Mouse (Mus musculus) midbrain, embryonic 11.5 days (tissue): ENCODE data around the gene Tm7sf2. TPM values are rescaled to one million over a fixed set of nuclear protein-coding genes. Genes with fewer than 3 reads are reported as not detected.
A peak's percentile ranks its signal among the peaks of the same experiment; 100 is the strongest.
"Not testable (repeated sequence)": the region's sequence is repeated elsewhere in the genome, so short reads cannot be mapped to it uniquely, and the experiment has no call there.

Experiments
- ATAC-seq: fragments of 200-750 bp; cut with Nextera tagmentation; 2 replicates; pipeline ENCODE4 v1.8.0; 2017; ENCODE audit warnings: moderate TSS enrichment, moderate library complexity; ENCODE audit not compliant: low FRiP score
- DNase-seq: peaks from one replicate; pipeline ENCODE4 v3.0.0; 2015; ENCODE audit warnings: low spot score; ENCODE audit errors: missing footprints
- H3K27ac ChIP-seq: fragments of 300-500 bp; sonication (generic); 2 replicates; pipeline ENCODE4 v1.5.1; 2014; ENCODE audit warnings: low read depth, low read length
- H3K27me3 ChIP-seq: fragments of 300-500 bp; sonication (generic); 2 replicates; pipeline ENCODE4 v1.6.1; 2014; ENCODE audit warnings: mild to moderate bottlenecking, low read length, moderate library complexity, mixed read lengths; ENCODE audit not compliant: control insufficient read depth, insufficient read depth
- H3K36me3 ChIP-seq: fragments of 300-500 bp; sonication (generic); 2 replicates; pipeline ENCODE4 v1.6.1; 2014; ENCODE audit warnings: mild to moderate bottlenecking, low read length, moderate library complexity, mixed read lengths; ENCODE audit not compliant: control insufficient read depth, insufficient read depth
- H3K4me1 ChIP-seq: fragments of 300-500 bp; sonication (generic); 2 replicates; pipeline ENCODE4 v1.6.1; 2014; ENCODE audit warnings: low read length; ENCODE audit not compliant: control insufficient read depth, insufficient read depth
- H3K4me2 ChIP-seq: fragments of 300-500 bp; sonication (generic); 2 replicates; pipeline ENCODE4 v1.6.1; 2014; ENCODE audit warnings: mild to moderate bottlenecking, moderate library complexity
- H3K4me3 ChIP-seq: fragments of 300-500 bp; sonication (generic); 2 replicates; pipeline ENCODE4 v1.5.1; 2014; ENCODE audit warnings: low read depth, low read length
- H3K9ac ChIP-seq: fragments of 300-500 bp; sonication (generic); 2 replicates; pipeline ENCODE4 v1.6.1; 2014; ENCODE audit warnings: low read length
- H3K9me3 ChIP-seq: fragments of 300-500 bp; sonication (generic); 2 replicates; pipeline ENCODE4 v1.6.1; 2016; ENCODE audit warnings: low read length; ENCODE audit not compliant: control insufficient read depth
- WGBS: fragments of 180-500 bp; shearing (Covaris S2); extraction: QIAGEN DNeasy Blood & Tissue Kit; methylation state at CpG from one replicate; pipeline ENCODE4 v1.1.7; 2014; 5-methylcytosine and 5-hydroxymethylcytosine counted together
- polyA plus RNA-seq: library from polyadenylated mRNA; unstranded; fragments of >200 nt; fragmentation: Nextera tagmentation; extraction: Ambion mirVana; gene quantifications from 2 replicates; pipeline ENCODE4 v1.2.1, GENCODE M21; 2014

Tm7sf2 gene
- polyA plus RNA-seq, 1 experiment from 2014 or later = 35.7 TPM

DNA sequence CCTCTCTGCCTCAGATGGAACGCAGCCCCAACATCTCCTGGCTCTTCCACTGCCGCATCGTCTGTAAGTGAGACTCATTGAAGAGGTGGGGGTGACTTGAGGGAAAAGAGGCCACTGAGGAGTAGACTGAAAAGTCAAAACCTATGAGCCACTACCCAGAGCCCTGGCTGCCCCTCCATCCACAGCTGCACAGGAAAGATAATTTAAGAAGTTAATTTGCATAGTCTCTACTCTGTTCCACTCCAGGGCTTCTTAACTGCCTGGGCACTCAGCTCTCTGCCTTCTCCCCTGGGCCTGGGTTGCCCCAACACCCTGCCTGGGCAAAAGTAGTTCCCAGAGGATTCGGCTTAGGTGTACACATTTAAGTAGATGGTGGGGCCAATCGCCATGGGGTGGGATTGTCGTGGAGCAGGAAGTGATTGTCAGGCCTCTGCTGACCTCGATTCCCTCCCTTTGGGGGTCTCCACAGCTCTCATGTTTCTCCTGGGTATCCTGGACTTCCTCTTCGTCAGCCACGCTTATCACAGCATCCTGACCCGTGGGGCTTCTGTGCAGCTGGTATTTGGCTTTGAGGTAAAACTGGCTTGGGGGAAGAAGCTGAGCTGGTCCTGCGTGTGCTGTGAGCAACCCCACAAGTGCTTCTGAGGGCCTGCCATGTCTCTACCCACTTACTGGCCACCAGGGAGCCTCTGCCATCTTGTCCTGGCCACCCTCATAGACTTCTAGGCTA is 19.3 kb downstream of the Tm7sf2 start:
- Histone ChIP-seq H3K9ac (no peak overlapping the region), H3K27me3 (no peaks in the 10 kb centered on the region), H3K27ac (no peak overlapping the region), H3K4me3 (no peak overlapping the region), H3K4me2 (no peak overlapping the region), H3K36me3 (peaks cover 35% of the 10 kb centered on the region), H3K9me3 (no peaks in the 10 kb centered on the region), H3K4me1 (peaks cover 16% of the 10 kb centered on the region)
- 85% methylated on average over 11 of the region's 11 CpGs for WGBS
- DNase-seq = no peak
- ATAC-seq = no peak

DNA sequence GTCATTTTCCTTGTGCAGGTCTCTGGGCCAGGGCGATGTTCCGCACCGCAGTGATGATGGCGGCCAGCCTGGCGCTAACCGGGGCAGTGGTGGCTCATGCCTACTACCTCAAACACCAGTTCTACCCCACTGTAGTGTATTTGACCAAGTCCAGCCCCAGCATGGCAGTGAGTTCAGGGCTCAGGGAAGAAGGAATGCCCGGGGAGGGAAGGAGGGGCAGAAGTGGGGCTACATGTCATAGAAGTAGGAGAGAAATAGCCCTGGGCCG is 20.3 kb downstream of the Tm7sf2 start:
- peaks cover 16% of the 10 kb centered on the region for H3K4me1 ChIP-seq
- no peaks in the 10 kb centered on the region for H3K27me3 ChIP-seq
- WGBS = 93% methylated on average over 8 of the region's 8 CpGs
- peaks cover 28% of the 10 kb centered on the region for H3K36me3 ChIP-seq
- H3K4me3 ChIP-seq = peak overlapping the region; percentile 89
- no peaks in the 10 kb centered on the region for H3K9me3 ChIP-seq
- H3K27ac ChIP-seq = no peak overlapping the region
- peak overlapping the region; percentile 94; the same call in 1 of the 2 replicates for H3K9ac ChIP-seq
- peak overlapping the region; percentile 65 for H3K4me2 ChIP-seq
- ATAC-seq (no peak), DNase-seq (no peak)

GRCm38 (mm10) chr19:6047154-6047898 is 20.8 kb downstream of the Tm7sf2 start:
- DNase-seq (no peak), ATAC-seq (peak; percentile 39)
- Histone ChIP-seq H3K4me3 (peak overlapping the region; percentile 89), H3K9ac (peak overlapping the region; percentile 94), H3K27me3 (no peaks in the 10 kb centered on the region), H3K9me3 (no peaks in the 10 kb centered on the region), H3K27ac (peak overlapping the region; percentile 97), H3K4me1 (peaks cover 16% of the 10 kb centered on the region), H3K4me2 (peak overlapping the region; percentile 65), H3K36me3 (peaks cover 25% of the 10 kb centered on the region)
- WGBS = 3% methylated on average over 44 of the region's 44 CpGs

- Histone ChIP-seq H3K9ac (peak within 1 kb of the TSS; percentile 94), H3K4me2 (peak within 1 kb of the TSS; percentile 65), H3K27me3 (no peaks in the 10 kb centered on the region), H3K9me3 (no peaks in the 10 kb centered on the region), H3K27ac (peak within 1 kb of the TSS; percentile 97), H3K4me1 (peaks cover 16% of the 10 kb centered on the region), H3K4me3 (peak within 1 kb of the TSS; percentile 89), H3K36me3 (peaks cover 18% of the 10 kb centered on the region)
- peak; percentile 87 for ATAC-seq
- peak; percentile 99 for DNase-seq
- WGBS = under 1% methylated on average over 65 of the region's 65 CpGs
These were observed 21.6 kb downstream of the Tm7sf2 start, which contains the start of gene Syvn1 for GRCm38 (mm10) chr19:6046294-6047153. Gene Syvn1 (plus strand): TSS chr19:6046576.

GRCm38 (mm10) chr19:6045366-6046293 is 22.5 kb downstream of the Tm7sf2 start:
- Histone ChIP-seq H3K9ac (peak overlapping the region; percentile 94), H3K9me3 (no peaks in the 10 kb centered on the region), H3K36me3 (peaks cover 10% of the 10 kb centered on the region), H3K27ac (peak overlapping the region; percentile 97), H3K4me2 (peak overlapping the region; percentile 65), H3K4me3 (peak overlapping the region; percentile 89), H3K4me1 (peaks cover 16% of the 10 kb centered on the region), H3K27me3 (no peaks in the 10 kb centered on the region)
- ATAC-seq (peak; percentile 23), DNase-seq (peak; percentile 87)
- 25% methylated on average over 20 of the region's 20 CpGs for WGBS

DNA sequence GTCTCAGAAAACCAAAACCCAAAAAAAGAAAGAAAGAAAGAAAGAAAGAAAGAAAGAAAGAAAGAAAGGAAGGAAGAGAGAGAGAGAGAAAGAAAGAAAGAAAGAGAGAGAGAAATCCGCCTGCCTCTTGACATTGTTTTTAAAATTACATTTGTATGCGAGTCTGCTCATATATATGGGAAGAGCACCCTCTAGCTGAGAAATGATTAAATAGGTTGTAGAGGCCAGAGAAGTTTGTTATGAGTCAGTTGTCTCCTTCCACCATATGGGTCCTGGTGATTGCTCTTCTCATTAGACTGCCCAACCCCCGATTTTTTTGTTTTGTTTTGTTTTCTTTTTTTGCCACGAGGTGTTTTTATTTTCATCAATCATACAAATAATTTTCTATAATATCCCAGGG is 24.1 kb downstream of the Tm7sf2 start:
- not testable (repeated sequence) for H3K27me3 ChIP-seq, DNase-seq, ATAC-seq, H3K9me3 ChIP-seq, H3K27ac ChIP-seq, H3K9ac ChIP-seq, H3K4me3 ChIP-seq, H3K36me3 ChIP-seq, H3K4me2 ChIP-seq
- peaks cover 16% of the 10 kb centered on the region for H3K4me1 ChIP-seq
- whole genome bisulfite sequencing = 70% methylated on average over 4 of the region's 4 CpGs

GRCm38 (mm10) chr19:6042293-6042692 is 25.9 kb downstream of the Tm7sf2 start:
- Histone ChIP-seq H3K27ac (no peak overlapping the region), H3K4me2 (no peak overlapping the region), H3K27me3 (no peaks in the 10 kb centered on the region), H3K4me1 (peaks cover 8% of the 10 kb centered on the region), H3K36me3 (no peaks in the 10 kb centered on the region), H3K4me3 (no peak overlapping the region), H3K9me3 (no peaks in the 10 kb centered on the region), H3K9ac (no peak overlapping the region)
- DNase-seq (no peak), ATAC-seq (no peak)
- WGBS = 84% methylated on average over 9 of the region's 9 CpGs

- no peaks in the 10 kb centered on the region; the same call in 1 of the 2 replicates for H3K4me1 ChIP-seq
- H3K36me3 ChIP-seq = no peaks in the 10 kb centered on the region
- DNase-seq = no peak
- ATAC-seq = no peak
- H3K4me2 ChIP-seq = no peak overlapping the region
- no peaks in the 10 kb centered on the region for H3K27me3 ChIP-seq
- H3K9ac ChIP-seq = no peak overlapping the region
- no peak overlapping the region for H3K4me3 ChIP-seq
- no peaks in the 10 kb centered on the region for H3K9me3 ChIP-seq
- H3K27ac ChIP-seq = no peak overlapping the region
These were observed 28.2 kb downstream of the Tm7sf2 start for GRCm38 (mm10) chr19:6040002-6040401.
